ENCODE assay signal across 7 mouse cellular contexts in genomic region chr1:37448361-37449095, GRCm38 (mm10). TPM values are rescaled to one million over a fixed set of nuclear protein-coding genes. Genes with fewer than 3 reads are reported as not detected.
DNase-seq lines count a peak whose midpoint lies in the region; ATAC-seq and TF ChIP-seq lines count a peak whose summit lies in the region.

No protein-coding gene starts in this region.

- H3K27ac ChIP-seq in liver, embryonic 14.5 days = no peak overlapping the region

- no peaks in the 10 kb centered on the region for H3K9me3 ChIP-seq in liver, embryonic 14.5 days (ENCODE audit: control insufficient read depth, low read length)

- 62% methylated on average over 10 of the region's 10 CpGs for WGBS in liver, embryonic 14.5 days (ENCODE audit: insufficient replicate concordance)

- H3K36me3 ChIP-seq in liver, embryonic 14.5 days (replicated peaks; ENCODE audit: control insufficient read depth, insufficient read depth, low read depth) = no peaks in the 10 kb centered on the region

- TF ChIP-seq EP300 in liver, embryonic 14.5 days (IDR thresholded peaks at IDR 0.05; ENCODE audit: low read depth) = no peak

- H3K4me1 ChIP-seq in liver, embryonic 14.5 days (replicated peaks; ENCODE audit: control insufficient read depth in 2 of 2, insufficient read depth in 2 of 2, low read length in 1 of 2) = peaks cover 0 to 3% of the 10 kb centered on the region in 2 experiments; a peak in 1 of 4 replicates

- TF ChIP-seq CTCF in liver, embryonic 14.5 days (IDR thresholded peaks at IDR 0.05; ENCODE audit: low read depth) = peak; percentile 66

- no peaks in the 10 kb centered on the region for H3K27me3 ChIP-seq in liver, embryonic 14.5 days (ENCODE audit: control insufficient read depth, insufficient read depth, low read length)

- H3K4me2 ChIP-seq in liver, embryonic 14.5 days (ENCODE audit: low read depth) = no peak overlapping the region

- peak; percentile 51 to 58 for DNase-seq in layer of hippocampus, postnatal 10 days (ENCODE audit: low spot score in 2 of 2)
- no peak for DNase-seq in layer of hippocampus, adult 9-10 months (ENCODE audit: low spot score)
- DNase-seq in ES-CJ7 (ENCODE audit: low read depth, low spot score) = peak; percentile 58
- DNase-seq in adrenal gland, adult 2 months = peak; percentile 53
- DNase-seq in frontal cortex, postnatal 36 days (ENCODE audit: low spot score in 2 of 2) = peak; percentile 31 to 60
- no peak for DNase-seq in liver, embryonic 14.5 days (ENCODE audit: low read depth in 3 of 3, low spot score in 3 of 3)
- DNase-seq in spleen, postnatal 14 days (ENCODE audit: low spot score in 2 of 2) = peak; percentile 30 to 69

- no peak overlapping the region for H3K9ac ChIP-seq in liver, embryonic 14.5 days (replicated peaks)

- no peak overlapping the region for H3K4me3 ChIP-seq in liver, embryonic 14.5 days (ENCODE audit: insufficient read depth in 1 of 2, low read depth in 2 of 2, low read length in 2 of 2)

- ATAC-seq in liver, embryonic 14.5 days (ENCODE audit: insufficient read depth) = no peak

RNA-seq across cellular contexts. Expression of gene Unc50, which starts 18.6 kb away (rescaled TPM):
- 10 to 100 TPM; 53.1 to 56.7 TPM for total RNA-seq in layer of hippocampus, postnatal 10 days (2021)
- total RNA-seq in adrenal gland, adult 2 months (2021) = 10 to 100 TPM; 51.4 to 70.3 TPM
- 77.0 and 88.5 TPM in 2 replicates for polyA plus RNA-seq in adrenal gland, adult 2 months (2012; rRNA removed)
- polyA plus RNA-seq in liver, embryonic 14.5 days (2012; rRNA removed) = 37.6 and 42.1 TPM in 2 replicates
- 82.9 and 86.0 TPM in 2 replicates for polyA plus RNA-seq in liver, embryonic 14.5 days (2014; fragmentation: Nextera tagmentation; extraction: Ambion mirVana)

RNA-seq across cellular contexts. Expression of gene Coa5, which starts 18.6 kb away (rescaled TPM):
- 10 to 100 TPM; 39.2 to 41.8 TPM for total RNA-seq in layer of hippocampus, postnatal 10 days (2021)
- total RNA-seq in adrenal gland, adult 2 months (2021) = 100 to 1,000 TPM in 1 of 2 experiments, 10 to 100 TPM in 1; 100.0 to 113 TPM
- 43.3 and 46.8 TPM in 2 replicates for polyA plus RNA-seq in adrenal gland, adult 2 months (2012; rRNA removed)
- polyA plus RNA-seq in liver, embryonic 14.5 days (2012; rRNA removed) = 22.3 and 22.7 TPM in 2 replicates
- 29.5 and 30.2 TPM in 2 replicates for polyA plus RNA-seq in liver, embryonic 14.5 days (2014; fragmentation: Nextera tagmentation; extraction: Ambion mirVana)

Comparison
In these comparisons a context has a peak if more than half of its experiments do, and no peak if none do; other contexts are left out.
1. DNase-seq: peak in layer of hippocampus, postnatal 10 days (2 of 2), ES-CJ7 (single experiment), adrenal gland, adult 2 months (single experiment), frontal cortex, postnatal 36 days (2 of 2) and spleen, postnatal 14 days (2 of 2); none in layer of hippocampus, adult 9-10 months (single experiment) and liver, embryonic 14.5 days (0 of 3).